Mouse (Mus musculus): ENCODE results near the gene Col18a1. TPM values are rescaled to one million over a fixed set of nuclear protein-coding genes. Genes with fewer than 3 reads are reported as not detected.

The Col18a1 gene
- polyA plus RNA-seq, 1 experiment: 402 TPM

DNA sequence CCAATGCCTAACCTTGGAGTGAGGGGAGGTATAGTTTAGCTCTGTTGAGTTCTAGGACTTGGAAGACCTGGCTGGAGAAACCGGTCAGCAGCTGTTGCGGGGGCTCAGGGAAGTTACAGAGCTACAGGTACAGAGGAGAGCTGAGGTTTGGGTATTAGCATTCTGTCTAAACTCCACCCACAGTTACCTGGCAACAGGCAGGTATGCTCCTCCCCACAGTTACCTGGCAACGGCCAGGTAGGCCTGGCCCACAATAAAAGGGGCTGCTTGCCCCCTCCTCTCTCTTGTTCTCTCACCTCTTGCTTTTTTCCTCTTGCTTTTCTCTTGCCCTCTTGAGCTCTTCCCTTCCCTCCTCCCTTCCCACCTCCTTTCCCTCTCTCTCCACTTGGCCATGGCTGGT is 29.8 kb upstream of the Col18a1 start:
- no peak overlapping the region for H3K4me3 ChIP-seq
- no peaks in the 10 kb centered on the region for H3K79me2 ChIP-seq (ENCODE audit: control insufficient read depth, insufficient read depth)
- H3ac ChIP-seq (ENCODE audit: control insufficient read depth, insufficient read length): no peak overlapping the region
- no peaks in the 10 kb centered on the region for H3K36me3 ChIP-seq (ENCODE audit: control insufficient read depth, insufficient read depth)
- H3K27me3 ChIP-seq (ENCODE audit: control insufficient read depth, insufficient read depth, insufficient read length): no peaks in the 10 kb centered on the region
- TF ChIP-seq SRF (IDR thresholded peaks at IDR 0.05; ENCODE audit: control insufficient read depth, insufficient read length, low read depth) (no peak), E2F4 (IDR thresholded peaks at IDR 0.05; ENCODE audit: insufficient read depth) (no peak), TCF12 (IDR thresholded peaks at IDR 0.05; ENCODE audit: insufficient read depth, poor library complexity, severe bottlenecking) (no peak), USF1 (IDR thresholded peaks at IDR 0.05; ENCODE audit: low read depth) (no peak), POLR2A (IDR thresholded peaks at IDR 0.05; ENCODE audit: insufficient read length, low read depth) (no peak), CEBPB (IDR thresholded peaks at IDR 0.05; ENCODE audit: insufficient read depth, poor library complexity, severe bottlenecking) (no peak)
- H3K4me2 ChIP-seq (ENCODE audit: low read depth): no peak overlapping the region

DNA sequence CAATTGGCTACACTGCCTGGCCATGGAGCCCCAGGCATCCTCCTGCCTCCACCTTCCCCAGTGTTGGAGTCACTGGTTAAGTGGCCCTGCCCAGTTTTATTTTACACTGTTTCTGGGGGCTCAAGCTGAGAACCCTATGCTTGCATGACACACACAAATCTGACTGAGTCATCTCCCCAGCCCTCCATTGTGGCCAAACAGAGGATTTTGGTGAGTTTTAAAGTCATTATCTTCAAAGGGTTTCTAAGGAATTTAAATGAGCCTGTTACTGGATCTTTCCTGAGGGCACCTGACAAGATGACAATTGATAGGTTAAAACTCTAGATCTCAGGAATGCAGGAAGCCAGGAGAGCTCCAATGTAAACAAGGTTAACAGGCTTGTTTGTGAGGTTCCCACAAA is 27.1 kb upstream of the Col18a1 start:
- Histone ChIP-seq H3K4me2 (ENCODE audit: low read depth) (no peak overlapping the region), H3K27me3 (ENCODE audit: control insufficient read depth, insufficient read depth, insufficient read length) (no peaks in the 10 kb centered on the region), H3K79me2 (ENCODE audit: control insufficient read depth, insufficient read depth) (no peaks in the 10 kb centered on the region), H3K4me3 (no peak overlapping the region), H3ac (ENCODE audit: control insufficient read depth, insufficient read length) (no peak overlapping the region), H3K36me3 (ENCODE audit: control insufficient read depth, insufficient read depth) (no peaks in the 10 kb centered on the region)
- no peak for TF ChIP-seq E2F4 (IDR thresholded peaks at IDR 0.05; ENCODE audit: insufficient read depth)
- TF ChIP-seq REST (IDR thresholded peaks at IDR 0.05; ENCODE audit: insufficient read depth, insufficient read length): no peak
- no peak for TF ChIP-seq POLR2A (IDR thresholded peaks at IDR 0.05; ENCODE audit: insufficient read length, low read depth)
- TF ChIP-seq SRF (IDR thresholded peaks at IDR 0.05; ENCODE audit: control insufficient read depth, insufficient read length, low read depth): no peak
- TF ChIP-seq MYOD1 (IDR thresholded peaks at IDR 0.05; ENCODE audit: control insufficient read depth in 1 of 3, insufficient read length in 2 of 3, low read depth in 2 of 3): no peak
- no peak for TF ChIP-seq TCF3 (IDR thresholded peaks at IDR 0.05; ENCODE audit: insufficient read length, low read depth)
- TF ChIP-seq MYOG (IDR thresholded peaks at IDR 0.05; ENCODE audit: control insufficient read depth in 1 of 3, insufficient read depth in 1 of 3, insufficient read length in 2 of 3, low read depth in 2 of 3): no peak
- TF ChIP-seq CEBPB (IDR thresholded peaks at IDR 0.05; ENCODE audit: insufficient read depth, poor library complexity, severe bottlenecking): no peak
- TF ChIP-seq TCF12 (IDR thresholded peaks at IDR 0.05; ENCODE audit: insufficient read depth, poor library complexity, severe bottlenecking): no peak
- no peak for TF ChIP-seq POLR2AphosphoS2 (IDR thresholded peaks at IDR 0.05; ENCODE audit: insufficient read length, low read depth)

DNA sequence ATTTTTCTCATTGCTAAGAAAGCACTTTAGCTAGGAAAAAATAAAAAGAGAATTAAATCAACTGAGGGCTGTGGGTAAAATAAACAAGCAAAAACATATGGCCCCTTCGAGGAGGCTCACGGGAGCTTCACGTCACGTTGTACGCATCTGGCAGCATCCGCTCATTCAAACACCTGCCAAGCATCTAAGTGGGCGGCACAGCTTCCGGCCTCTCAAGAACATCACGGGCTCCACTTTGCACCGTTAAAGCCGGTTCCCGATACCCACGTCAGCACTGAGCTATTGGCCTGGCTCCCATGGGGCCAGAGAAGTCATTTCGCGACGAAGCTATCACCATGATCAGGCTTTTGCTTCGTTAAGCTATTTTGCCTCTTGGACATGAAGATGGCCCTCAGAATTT is 26.4 kb upstream of the Col18a1 start:
- H3ac ChIP-seq (ENCODE audit: control insufficient read depth, insufficient read length): no peak overlapping the region
- TF ChIP-seq MYOG (IDR thresholded peaks at IDR 0.05; ENCODE audit: control insufficient read depth in 1 of 3, insufficient read depth in 1 of 3, insufficient read length in 2 of 3, low read depth in 2 of 3): no peak
- TF ChIP-seq TCF12 (IDR thresholded peaks at IDR 0.05; ENCODE audit: insufficient read depth, poor library complexity, severe bottlenecking): no peak
- TF ChIP-seq SRF (IDR thresholded peaks at IDR 0.05; ENCODE audit: control insufficient read depth, insufficient read length, low read depth): no peak
- TF ChIP-seq REST (IDR thresholded peaks at IDR 0.05; ENCODE audit: insufficient read depth, insufficient read length): no peak
- no peak for TF ChIP-seq MYOD1 (IDR thresholded peaks at IDR 0.05; ENCODE audit: control insufficient read depth in 1 of 3, insufficient read length in 2 of 3, low read depth in 2 of 3)
- no peak overlapping the region for H3K4me3 ChIP-seq
- H3K79me2 ChIP-seq (ENCODE audit: control insufficient read depth, insufficient read depth): no peaks in the 10 kb centered on the region
- H3K36me3 ChIP-seq (ENCODE audit: control insufficient read depth, insufficient read depth): no peaks in the 10 kb centered on the region
- no peak overlapping the region for H3K4me2 ChIP-seq (ENCODE audit: low read depth)
- no peaks in the 10 kb centered on the region for H3K27me3 ChIP-seq (ENCODE audit: control insufficient read depth, insufficient read depth, insufficient read length)

DNA sequence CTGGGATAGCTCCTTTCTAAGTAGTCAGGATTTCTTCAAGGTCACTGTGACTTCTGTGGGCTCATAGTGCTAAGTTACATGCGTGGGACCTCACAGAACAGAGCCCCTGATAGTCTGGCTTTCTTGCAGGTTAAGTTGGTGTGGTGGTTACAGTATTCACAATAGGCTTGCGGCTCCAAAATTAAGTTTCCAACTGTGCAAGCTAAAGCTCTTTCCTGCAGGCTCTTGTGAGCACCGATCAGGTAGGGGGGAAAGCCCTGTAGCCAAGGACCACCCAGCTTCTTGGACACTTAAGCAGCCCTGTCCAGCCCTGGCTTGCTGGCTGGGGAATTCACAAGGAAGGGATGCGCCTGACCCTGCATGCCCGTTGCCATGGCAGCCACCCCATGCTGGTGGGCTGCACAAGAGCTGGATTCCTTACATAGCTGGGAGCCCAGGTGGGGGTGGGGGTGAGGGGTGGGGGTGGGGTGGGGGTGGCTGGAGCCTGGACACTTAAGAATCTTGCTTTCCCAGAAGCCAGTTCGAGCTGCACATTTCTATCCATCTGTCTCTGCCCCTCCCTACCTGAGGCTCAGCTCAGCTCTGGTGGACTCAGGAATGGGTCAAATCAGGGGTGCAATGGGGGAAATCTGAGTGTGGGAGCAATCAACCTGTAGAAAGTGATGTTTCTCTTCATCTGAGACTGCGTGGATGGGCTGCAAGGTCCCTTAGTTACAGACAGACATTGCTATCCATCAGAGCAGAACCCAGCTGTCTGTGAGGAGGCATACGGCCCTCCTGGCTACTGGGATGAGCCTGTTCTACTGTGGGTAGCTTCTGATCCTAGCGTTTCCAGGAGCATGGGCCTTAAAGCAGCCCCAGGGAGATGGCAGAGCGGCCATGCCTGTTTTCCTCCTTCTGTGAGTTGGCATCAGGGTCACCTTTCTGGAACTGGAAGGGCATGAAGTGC is 24.9 kb upstream of the Col18a1 start:
- H3K36me3 ChIP-seq (ENCODE audit: control insufficient read depth, insufficient read depth): no peaks in the 10 kb centered on the region
- no peaks in the 10 kb centered on the region for H3K27me3 ChIP-seq (ENCODE audit: control insufficient read depth, insufficient read depth, insufficient read length)
- no peak overlapping the region for H3ac ChIP-seq (ENCODE audit: control insufficient read depth, insufficient read length)
- TF ChIP-seq TCF3 (IDR thresholded peaks at IDR 0.05; ENCODE audit: insufficient read length, low read depth): no peak
- no peak for TF ChIP-seq E2F4 (IDR thresholded peaks at IDR 0.05; ENCODE audit: insufficient read depth)
- no peak for TF ChIP-seq USF1 (IDR thresholded peaks at IDR 0.05; ENCODE audit: low read depth)
- TF ChIP-seq TCF12 (IDR thresholded peaks at IDR 0.05; ENCODE audit: insufficient read depth, poor library complexity, severe bottlenecking): no peak
- TF ChIP-seq POLR2A (IDR thresholded peaks at IDR 0.05; ENCODE audit: insufficient read length, low read depth): no peak
- TF ChIP-seq SRF (IDR thresholded peaks at IDR 0.05; ENCODE audit: control insufficient read depth, insufficient read length, low read depth): no peak
- no peak for TF ChIP-seq CEBPB (IDR thresholded peaks at IDR 0.05; ENCODE audit: insufficient read depth, poor library complexity, severe bottlenecking)
- no peak for TF ChIP-seq POLR2AphosphoS2 (IDR thresholded peaks at IDR 0.05; ENCODE audit: insufficient read length, low read depth)
- no peak for TF ChIP-seq REST (IDR thresholded peaks at IDR 0.05; ENCODE audit: insufficient read depth, insufficient read length)
- no peaks in the 10 kb centered on the region for H3K79me2 ChIP-seq (ENCODE audit: control insufficient read depth, insufficient read depth)
- H3K4me2 ChIP-seq (ENCODE audit: low read depth): no peak overlapping the region
- H3K4me3 ChIP-seq: no peak overlapping the region

DNA sequence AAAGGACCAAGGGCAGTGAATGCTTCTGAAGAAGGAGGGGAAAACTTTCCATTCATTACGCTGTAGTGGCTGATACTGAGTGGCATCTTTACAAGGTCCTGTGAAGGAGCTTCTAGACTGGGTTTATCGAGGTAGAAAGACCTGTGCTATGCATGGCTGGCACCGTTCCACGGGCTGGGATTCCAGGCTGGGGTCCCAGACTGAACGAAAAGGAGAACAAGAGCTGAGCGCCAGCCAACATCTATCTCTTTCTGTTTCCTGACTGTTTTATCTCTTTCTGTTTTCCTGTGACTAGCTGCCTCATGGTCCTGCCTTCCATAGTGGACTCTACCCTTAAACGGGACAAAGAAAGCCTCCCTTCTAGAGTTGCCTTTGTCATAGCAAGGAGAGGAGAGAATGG is 21.1 kb upstream of the Col18a1 start:
- H3K4me2 ChIP-seq (ENCODE audit: low read depth): no peak overlapping the region
- TF ChIP-seq SRF (IDR thresholded peaks at IDR 0.05; ENCODE audit: control insufficient read depth, insufficient read length, low read depth) (no peak), TCF12 (IDR thresholded peaks at IDR 0.05; ENCODE audit: insufficient read depth, poor library complexity, severe bottlenecking) (no peak), USF1 (IDR thresholded peaks at IDR 0.05; ENCODE audit: low read depth) (no peak), POLR2A (IDR thresholded peaks at IDR 0.05; ENCODE audit: insufficient read length, low read depth) (no peak), CEBPB (IDR thresholded peaks at IDR 0.05; ENCODE audit: insufficient read depth, poor library complexity, severe bottlenecking) (no peak)

More for the DNA sequence above, 21.1 kb upstream of the Col18a1 start:
- Histone ChIP-seq H3ac (ENCODE audit: control insufficient read depth, insufficient read length) (no peak overlapping the region), H3K27me3 (ENCODE audit: control insufficient read depth, insufficient read depth, insufficient read length) (no peaks in the 10 kb centered on the region), H3K79me2 (ENCODE audit: control insufficient read depth, insufficient read depth) (no peaks in the 10 kb centered on the region), H3K4me3 (no peak overlapping the region), H3K36me3 (ENCODE audit: control insufficient read depth, insufficient read depth) (no peaks in the 10 kb centered on the region)

Data from myocyte (in vitro differentiated cells).